Mouse (Mus musculus) hindbrain, embryonic 10.5 days (tissue): Measurements from ENCODE around the gene Slc20a1. TPM values are rescaled to one million over a fixed set of nuclear protein-coding genes. Genes with fewer than 3 reads are reported as not detected.

Source experiments
- DNase-seq: peaks from one replicate; pipeline ENCODE4 v3.0.0-alpha.2; 2017; ENCODE audit warnings: low spot score
- H3K27ac ChIP-seq: fragments of 300-500 bp; sonication (generic); 2 replicates; pipeline ENCODE4 v1.5.1; 2016; ENCODE audit warnings: mild to moderate bottlenecking, moderate library complexity
- H3K27me3 ChIP-seq: fragments of 300-500 bp; sonication (generic); 2 replicates; pipeline ENCODE4 v1.6.1; 2016; ENCODE audit warnings: mild to moderate bottlenecking; ENCODE audit not compliant: poor library complexity, insufficient read depth, severe bottlenecking
- H3K36me3 ChIP-seq: fragments of 300-500 bp; sonication (generic); 2 replicates; pipeline ENCODE4 v1.6.1; 2016; ENCODE audit warnings: mild to moderate bottlenecking, moderate library complexity
- H3K4me1 ChIP-seq: fragments of 300-500 bp; sonication (generic); replicated peaks from 2 replicates; pipeline ENCODE4 v1.6.1; 2016; ENCODE audit warnings: mild to moderate bottlenecking
- H3K4me3 ChIP-seq: fragments of 300-500 bp; sonication (generic); 2 replicates; pipeline ENCODE4 v1.5.1; 2016; ENCODE audit warnings: mild to moderate bottlenecking, moderate library complexity
- H3K9me3 ChIP-seq: fragments of 300-500 bp; sonication (generic); 2 replicates; pipeline ENCODE4 v1.6.1; 2016; ENCODE audit warnings: mild to moderate bottlenecking, moderate library complexity
- WGBS: fragments of 180-500 bp; shearing (Covaris S2); methylation state at CpG from one replicate; pipeline ENCODE4 v1.1.7; 2016; 5-methylcytosine and 5-hydroxymethylcytosine counted together
- polyA plus RNA-seq: library from polyadenylated mRNA; unstranded; fragments of >200 nt; fragmentation: Nextera tagmentation; extraction: Ambion mirVana; gene quantifications from 2 replicates; pipeline ENCODE4 v1.2.1, GENCODE M21; 2016

Slc20a1 gene
- polyA plus RNA-seq, 1 experiment from 2014 or later, result 37.8 TPM

DNA sequence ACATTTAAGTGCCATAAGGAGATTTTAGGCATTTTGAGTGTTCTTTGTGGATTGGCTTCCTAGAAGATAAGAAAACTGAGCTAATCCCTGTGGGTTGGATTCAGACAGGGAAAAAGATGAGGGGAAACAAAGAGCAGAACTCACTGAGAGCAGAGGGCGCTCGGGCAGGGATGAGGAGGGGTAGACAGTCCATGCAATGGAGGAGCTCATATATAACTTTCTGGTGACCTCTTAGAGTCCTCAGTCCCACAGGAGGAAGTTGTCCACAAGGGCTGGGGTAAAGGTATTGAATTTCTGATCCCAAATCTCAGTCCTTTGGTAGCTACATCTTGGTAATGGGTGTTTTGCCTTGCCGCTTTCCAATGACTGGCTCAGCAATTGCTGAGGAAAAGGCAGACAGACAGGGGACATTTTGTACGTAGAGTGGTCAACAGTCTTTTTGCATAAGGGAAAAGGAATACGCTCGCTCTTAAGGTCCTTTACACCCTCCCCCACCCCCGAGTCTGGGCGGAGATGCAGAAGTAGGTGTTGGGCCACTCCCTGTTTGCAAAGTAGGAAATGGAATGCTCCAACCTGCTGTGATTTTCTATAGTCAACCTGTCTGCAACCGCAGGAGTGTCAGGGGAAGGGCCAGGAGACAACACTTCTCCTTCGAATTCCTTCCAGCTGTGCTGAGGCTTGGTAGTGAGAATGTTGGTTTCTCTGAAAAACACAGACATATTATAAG is 20.2 kb upstream of the Slc20a1 start:
- no peak for DNase-seq
- H3K36me3 ChIP-seq, result no peaks in the 10 kb centered on the region
- WGBS, result 45% methylated on average over 10 of the region's 10 CpGs

DNA sequence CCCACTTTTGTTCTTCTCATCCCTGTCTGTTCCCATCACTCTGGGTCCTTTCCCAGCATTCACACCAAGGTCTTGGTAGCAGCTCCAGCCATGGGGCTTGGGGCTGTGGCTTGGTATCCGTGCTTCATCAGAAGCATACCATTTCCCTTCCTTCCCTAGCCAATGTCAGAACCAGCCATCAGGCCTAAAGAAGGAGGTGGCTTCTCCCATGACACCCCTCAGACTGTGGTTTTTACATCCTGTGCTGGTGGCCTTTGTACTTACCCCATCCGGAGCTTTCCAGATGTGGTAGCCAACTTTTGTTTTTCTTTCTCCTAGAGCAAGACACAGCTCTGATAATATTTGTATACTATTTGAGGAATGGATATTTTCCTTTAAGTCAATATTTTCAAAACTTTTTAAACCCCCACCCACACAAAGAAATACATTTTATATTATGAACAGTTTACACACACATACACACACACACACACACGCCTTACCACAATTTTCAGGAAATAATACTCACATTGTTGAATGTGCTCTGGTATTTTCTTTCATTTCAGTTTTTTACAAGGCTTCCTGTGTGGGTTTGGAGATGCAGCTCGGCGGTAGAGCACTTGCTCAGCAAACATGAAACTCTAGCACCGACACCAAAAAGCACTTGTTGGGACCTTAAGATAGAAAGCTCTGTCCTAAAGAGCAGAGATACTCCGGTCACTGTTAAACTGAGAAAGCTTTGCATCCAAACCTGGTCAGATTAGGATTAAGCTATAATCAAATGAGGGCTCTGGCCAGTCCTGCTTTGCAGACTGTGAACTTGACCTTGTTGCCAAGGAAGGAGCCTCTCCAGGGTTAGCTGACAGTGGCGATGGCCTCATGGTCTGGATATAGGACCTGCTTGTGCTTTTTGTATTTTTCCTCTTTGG is 18.4 kb upstream of the Slc20a1 start:
- Histone ChIP-seq H3K9me3 (no peaks in the 10 kb centered on the region), H3K27me3 (no peaks in the 10 kb centered on the region), H3K4me1 (no peaks in the 10 kb centered on the region), H3K27ac (no peak overlapping the region), H3K36me3 (no peaks in the 10 kb centered on the region), H3K4me3 (no peak overlapping the region)
- no peak for DNase-seq
- 78% methylated on average over 8 of the region's 8 CpGs for WGBS

More for the DNA sequence above, 20.2 kb upstream of the Slc20a1 start:
- Histone ChIP-seq H3K27me3 (no peaks in the 10 kb centered on the region), H3K27ac (no peak overlapping the region), H3K4me3 (no peak overlapping the region), H3K4me1 (peaks cover 3% of the 10 kb centered on the region), H3K9me3 (no peaks in the 10 kb centered on the region)

DNA sequence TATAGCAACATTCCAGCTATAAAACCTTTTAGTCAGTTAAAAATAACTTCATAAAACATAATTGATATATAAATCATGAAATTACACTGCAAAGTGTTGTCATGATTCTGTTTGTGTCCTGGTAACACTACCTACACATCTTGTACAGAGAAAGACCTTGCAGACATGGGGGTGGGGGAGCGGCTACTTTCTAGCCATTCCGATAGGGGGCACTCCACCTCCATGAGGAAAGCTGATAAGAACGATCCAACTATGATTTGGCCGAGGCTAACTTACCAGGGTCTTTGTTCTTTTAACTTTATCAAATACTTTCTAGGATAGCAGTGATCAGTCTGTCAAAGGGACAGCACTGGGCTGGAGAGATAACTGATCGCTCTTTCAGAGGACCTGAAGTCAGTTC is 17.1 kb upstream of the Slc20a1 start:
- H3K4me3 ChIP-seq, result no peak overlapping the region
- WGBS, result 90% methylated on average over 5 of the region's 5 CpGs
- no peaks in the 10 kb centered on the region for H3K36me3 ChIP-seq
- H3K27ac ChIP-seq, result no peak overlapping the region
- H3K4me1 ChIP-seq, result 0 out of 2 replicates have a peak, but pooled peaks cover 3% of the 10 kb centered on the region
- no peaks in the 10 kb centered on the region for H3K9me3 ChIP-seq
- no peaks in the 10 kb centered on the region for H3K27me3 ChIP-seq
- no peak for DNase-seq

DNA sequence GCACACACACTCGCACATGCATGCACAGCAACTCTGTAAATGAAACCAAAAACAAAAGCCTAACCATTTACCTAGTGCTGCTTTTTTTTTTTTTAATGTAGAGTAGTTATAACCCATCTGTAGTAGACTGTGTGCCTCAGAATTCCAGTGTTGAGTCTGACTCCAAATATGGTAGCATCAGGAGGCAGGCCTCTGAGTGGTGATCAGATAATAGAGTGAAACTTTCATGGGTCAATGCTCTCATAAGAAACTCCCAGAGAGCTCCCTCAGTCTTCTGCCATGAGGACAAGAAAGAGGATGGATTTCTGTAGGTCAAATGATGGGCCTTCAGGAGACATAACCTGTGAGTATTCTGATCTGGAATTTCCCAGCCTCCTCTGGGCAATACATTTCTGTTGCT is 16.2 kb upstream of the Slc20a1 start:
- no peaks in the 10 kb centered on the region for H3K27me3 ChIP-seq
- H3K4me1 ChIP-seq, result 0 out of 2 replicates have a peak, but pooled peaks cover 3% of the 10 kb centered on the region
- no peak overlapping the region for H3K27ac ChIP-seq
- no peaks in the 10 kb centered on the region for H3K9me3 ChIP-seq
- H3K4me3 ChIP-seq, result no peak overlapping the region
- DNase-seq, result no peak
- no peaks in the 10 kb centered on the region for H3K36me3 ChIP-seq
- WGBS, result 94% methylated on average over 1 of the region's 1 CpGs

DNA sequence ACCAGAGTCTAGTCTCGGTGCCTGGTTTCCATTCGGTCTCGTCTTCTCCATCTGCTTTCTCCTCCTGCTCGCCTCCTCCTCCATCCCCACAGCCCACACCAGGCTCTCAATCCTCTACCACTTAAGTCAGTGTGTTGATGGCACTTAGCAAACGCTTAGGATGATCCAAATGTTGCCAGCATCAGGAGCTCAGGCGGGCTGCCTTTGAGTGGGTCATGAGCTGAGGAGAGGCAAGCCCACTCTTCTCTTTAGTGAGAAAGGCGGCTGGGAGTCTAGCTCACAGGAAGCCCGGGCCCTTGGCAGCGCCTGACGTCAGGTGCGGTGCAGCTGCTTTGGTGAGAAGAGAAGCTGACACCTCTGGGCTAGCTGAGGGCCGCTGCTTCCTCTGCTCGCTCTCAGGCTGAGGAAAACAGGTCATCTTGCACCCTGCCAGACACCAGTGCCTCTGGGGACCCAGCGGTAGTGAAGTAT is 15.0 kb upstream of the Slc20a1 start:
- Histone ChIP-seq H3K36me3 (no peaks in the 10 kb centered on the region), H3K4me1 (0 out of 2 replicates have a peak, but pooled peaks cover 3% of the 10 kb centered on the region), H3K27ac (no peak overlapping the region; the same call in 1 of the 2 replicates), H3K27me3 (no peaks in the 10 kb centered on the region), H3K4me3 (no peak overlapping the region), H3K9me3 (no peaks in the 10 kb centered on the region)
- 85% methylated on average over 14 of the region's 14 CpGs for WGBS
- no peak for DNase-seq

DNA sequence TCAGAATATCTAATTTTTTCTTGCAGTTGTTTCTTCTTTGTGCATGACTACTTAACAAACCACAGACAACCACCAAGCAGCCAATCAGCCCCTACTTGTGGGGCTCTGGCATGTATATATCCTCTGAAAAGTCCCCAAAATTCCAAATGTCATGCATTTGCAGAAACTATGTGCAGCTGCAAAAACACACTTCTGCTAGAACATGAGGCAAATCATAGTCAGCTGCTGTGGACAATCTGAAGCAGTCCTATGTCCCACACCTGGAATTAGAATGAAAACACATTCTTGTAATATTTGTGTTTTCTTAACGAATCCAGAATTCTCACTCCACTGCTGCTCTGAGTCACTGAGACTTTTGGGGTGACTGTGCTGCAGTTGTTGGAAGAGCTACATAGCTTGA is 13.7 kb upstream of the Slc20a1 start:
- 74% methylated on average over 1 of the region's 1 CpGs for WGBS
- no peaks in the 10 kb centered on the region for H3K36me3 ChIP-seq
- no peaks in the 10 kb centered on the region for H3K27me3 ChIP-seq
- no peak for DNase-seq
- peaks cover 6% of the 10 kb centered on the region; the same call in 1 of the 2 replicates for H3K9me3 ChIP-seq
- H3K4me3 ChIP-seq, result no peak overlapping the region
- 0 out of 2 replicates have a peak, but pooled peaks cover 3% of the 10 kb centered on the region for H3K4me1 ChIP-seq
- H3K27ac ChIP-seq, result no peak overlapping the region

DNA sequence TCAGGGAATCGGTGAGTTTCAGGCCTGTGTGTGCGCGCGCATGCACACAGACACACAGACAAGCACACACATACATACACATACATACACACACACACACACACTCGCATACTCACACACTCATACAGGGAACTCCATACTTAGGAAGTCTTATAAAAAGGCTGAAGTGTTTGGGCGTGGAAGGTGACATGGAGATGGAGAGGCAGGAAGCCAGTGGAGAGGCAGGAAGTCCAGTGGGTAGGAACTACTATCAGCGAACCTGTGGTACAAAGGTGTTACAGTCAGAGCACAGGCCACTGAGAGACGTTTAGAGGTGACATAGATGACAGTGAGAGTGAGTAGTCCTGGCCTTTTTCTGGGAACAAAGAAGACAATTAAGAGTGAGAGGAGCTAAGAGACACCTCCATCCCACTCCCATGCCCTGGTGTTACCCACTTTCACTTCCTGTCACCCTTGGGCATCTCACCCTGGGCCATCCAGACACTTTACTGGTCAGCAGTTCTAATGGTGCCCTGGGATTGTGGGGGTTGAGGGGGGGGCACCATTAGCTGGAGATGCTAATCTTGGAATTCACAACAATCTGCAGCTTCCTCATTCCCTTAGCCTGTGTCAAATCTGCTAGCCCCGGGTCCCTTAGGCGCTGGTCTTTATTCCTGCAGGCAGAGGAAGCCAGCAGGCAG is 12.8 kb upstream of the Slc20a1 start:
- H3K27ac ChIP-seq, result no peak overlapping the region
- WGBS, result 88% methylated on average over 10 of the region's 10 CpGs
- no peak overlapping the region for H3K4me3 ChIP-seq
- no peak for DNase-seq
- H3K36me3 ChIP-seq, result no peaks in the 10 kb centered on the region
- no peaks in the 10 kb centered on the region for H3K27me3 ChIP-seq
- 0 out of 2 replicates have a peak, but pooled peaks cover 3% of the 10 kb centered on the region for H3K4me1 ChIP-seq
- peaks cover 8% of the 10 kb centered on the region; the same call in 1 of the 2 replicates for H3K9me3 ChIP-seq

DNA sequence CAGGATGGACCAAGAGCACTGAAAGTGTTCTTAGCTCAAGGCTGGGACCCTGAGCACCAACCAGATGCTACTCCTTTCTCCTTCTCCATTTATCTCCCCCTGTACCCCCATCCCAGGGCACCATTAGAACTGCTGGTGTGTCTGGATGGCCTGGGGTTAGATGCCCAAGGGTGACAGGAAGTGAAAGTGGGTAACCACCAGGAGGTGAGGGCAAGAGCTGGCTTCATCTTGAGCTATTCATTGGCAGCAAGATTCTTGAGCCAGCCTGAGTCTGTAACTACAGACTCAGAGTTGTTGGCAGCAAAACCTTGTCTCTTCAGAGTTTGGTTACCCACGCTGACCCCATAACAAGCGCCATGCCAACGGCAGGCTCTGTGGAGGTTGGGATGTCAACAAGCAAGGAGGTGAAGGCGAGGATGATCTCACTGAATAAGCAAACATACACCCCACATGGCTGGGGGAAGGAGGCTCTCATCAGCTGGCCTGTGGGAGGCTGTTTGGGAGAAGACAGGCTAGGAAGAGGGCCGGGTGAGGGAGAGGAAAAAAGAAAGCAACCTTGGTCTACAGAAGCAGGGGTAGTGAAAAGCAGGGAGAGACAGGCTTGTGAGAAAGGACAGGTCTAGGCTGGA is 12.2 kb upstream of the Slc20a1 start:
- WGBS, result 73% methylated on average over 5 of the region's 5 CpGs

DNA sequence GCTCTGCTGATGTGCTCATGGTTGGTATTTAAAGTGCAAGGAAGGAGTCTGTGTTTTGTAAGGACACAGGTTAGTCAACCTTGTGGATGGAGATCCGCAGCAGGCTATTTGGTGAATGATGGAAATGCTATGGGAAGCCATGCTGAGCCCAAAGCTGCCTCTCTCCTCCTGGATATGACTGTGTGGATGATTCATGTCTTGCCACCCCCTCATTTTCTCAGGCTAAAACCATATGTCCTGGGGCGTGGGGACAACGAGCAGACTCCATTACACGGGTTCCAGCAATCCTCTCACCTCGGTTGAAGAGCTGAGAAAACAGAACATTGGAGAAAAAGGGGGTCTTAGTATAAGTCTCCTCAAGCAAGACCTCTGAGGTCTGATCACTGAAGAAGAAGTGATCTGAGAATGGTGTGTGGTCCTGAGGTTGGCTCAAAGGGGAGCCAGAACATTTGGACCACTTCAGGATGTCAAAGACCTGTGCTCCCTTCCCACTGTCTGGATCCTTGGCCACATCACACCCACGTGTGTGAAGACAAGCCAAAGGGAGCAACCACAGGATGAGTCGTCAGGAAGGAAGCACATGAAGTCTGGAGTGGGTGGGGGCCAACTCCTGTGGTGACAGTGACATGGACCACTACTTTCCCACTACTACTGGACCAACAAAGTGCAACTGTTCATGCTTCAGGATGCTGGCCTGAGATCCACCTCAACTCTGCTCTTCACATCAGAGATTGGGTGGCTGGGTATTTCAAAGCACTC is 6.0 kb upstream of the Slc20a1 start:
- no peak overlapping the region for H3K27ac ChIP-seq
- H3K9me3 ChIP-seq, result peaks cover 8% of the 10 kb centered on the region; the same call in 1 of the 2 replicates
- peaks cover 13% of the 10 kb centered on the region for H3K4me1 ChIP-seq
- H3K27me3 ChIP-seq, result no peaks in the 10 kb centered on the region
- H3K36me3 ChIP-seq, result 0 out of 2 replicates have a peak, but pooled peaks cover 2% of the 10 kb centered on the region
- H3K4me3 ChIP-seq, result no peak overlapping the region
- DNase-seq, result no peak
- WGBS, result 84% methylated on average over 7 of the region's 7 CpGs

More for the DNA sequence above, 12.2 kb upstream of the Slc20a1 start:
- Histone ChIP-seq H3K27me3 (no peaks in the 10 kb centered on the region), H3K27ac (no peak overlapping the region), H3K4me3 (no peak overlapping the region), H3K4me1 (0 out of 2 replicates have a peak, but pooled peaks cover 3% of the 10 kb centered on the region), H3K36me3 (no peaks in the 10 kb centered on the region), H3K9me3 (peaks cover 8% of the 10 kb centered on the region; the same call in 1 of the 2 replicates)
- no peak for DNase-seq

DNA sequence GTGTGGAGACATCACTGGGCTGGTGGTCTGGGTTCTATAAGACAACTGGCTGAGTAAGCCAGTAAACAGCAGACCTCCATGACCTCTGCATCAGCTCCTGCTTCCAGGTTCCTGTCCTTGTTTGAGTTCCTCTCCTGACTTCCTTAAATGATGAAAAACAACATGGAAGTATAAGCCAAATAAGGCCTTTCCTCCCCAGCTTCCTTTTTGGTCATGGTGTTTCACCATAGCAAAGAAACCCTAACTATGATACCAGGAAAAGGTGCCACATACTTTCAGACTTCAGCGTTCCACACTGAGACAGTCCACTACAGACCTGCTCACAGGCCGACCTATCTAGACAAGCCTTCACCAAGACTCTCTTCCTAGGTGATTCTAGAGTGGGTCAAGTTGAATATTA is 2.2 kb upstream of the Slc20a1 start:
- DNase-seq, result no peak
- Histone ChIP-seq H3K27ac (no peak overlapping the region), H3K4me1 (peaks cover 36% of the 10 kb centered on the region), H3K27me3 (no peaks in the 10 kb centered on the region), H3K4me3 (no peak overlapping the region), H3K9me3 (no peaks in the 10 kb centered on the region), H3K36me3 (peaks cover 14% of the 10 kb centered on the region)
- 96% methylated on average over 2 of the region's 2 CpGs for WGBS

DNA sequence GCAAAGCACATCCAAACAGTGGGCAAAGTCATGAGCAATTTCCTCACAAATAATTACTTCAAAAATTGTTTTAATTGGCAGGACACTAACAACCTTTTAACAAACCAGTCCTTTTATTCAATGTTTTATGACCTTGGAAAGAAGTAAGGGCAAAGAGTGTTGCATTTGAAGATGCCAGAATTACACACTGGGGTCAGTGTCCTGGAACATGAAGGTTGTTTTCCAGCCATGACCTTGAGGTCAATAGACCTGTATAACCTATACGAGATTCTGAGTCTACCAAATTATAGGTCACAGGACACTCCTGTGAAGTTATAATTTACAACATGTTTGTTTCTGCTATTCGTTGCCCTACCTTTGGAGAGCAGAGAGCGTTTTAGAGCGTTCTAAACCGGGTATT is 1.4 kb upstream of the Slc20a1 start:
- Histone ChIP-seq H3K27ac (no peak overlapping the region), H3K4me1 (peaks cover 37% of the 10 kb centered on the region), H3K36me3 (peaks cover 23% of the 10 kb centered on the region), H3K27me3 (no peaks in the 10 kb centered on the region), H3K4me3 (peak overlapping the region; percentile 93), H3K9me3 (no peaks in the 10 kb centered on the region)
- WGBS, result 78% methylated on average over 5 of the region's 5 CpGs
- DNase-seq, result no peak
